Mouse (Mus musculus): ENCODE measurements at regions not wholly inside any gene's neighbourhood (a gene's known extent, or its start where the extent isn't known, plus 50 kb on each side); places are given as distances from the start of the nearest gene placed in this dataset.

- no peak for DNase-seq
- intact Hi-C loops (cut with DNase I), result no loop called here
Observed at GRCm38 (mm10) chr1:76053378-76054171, 507.5 kb downstream of the Slc4a3 start.

- DNase-seq, result no peak
- intact Hi-C loops (cut with DNase I), result no loop called here
Observed at GRCm38 (mm10) chr1:76065783-76066182, 519.7 kb downstream of the Slc4a3 start.

- intact Hi-C loops (cut with DNase I), result no loop called here
- DNase-seq, result peak; percentile 19 to 26
Observed at GRCm38 (mm10) chr1:76070831-76071321, 524.8 kb downstream of the Slc4a3 start.

- intact Hi-C loops (cut with DNase I), result no loop called here
- no peak for DNase-seq
Observed at GRCm38 (mm10) chr1:76075213-76075612, 529.1 kb downstream of the Slc4a3 start.

- DNase-seq, result no peak
- intact Hi-C loops (cut with DNase I), result no loop called here
Observed at GRCm38 (mm10) chr1:76075685-76076455, 529.8 kb downstream of the Slc4a3 start.

- intact Hi-C loops (cut with DNase I), result no loop called here
- no peak for DNase-seq
Observed at GRCm38 (mm10) chr1:76080241-76080640, 534.2 kb downstream of the Slc4a3 start.

- intact Hi-C loops (cut with DNase I), result no loop called here
- no peak for DNase-seq
Observed at GRCm38 (mm10) chr1:76081700-76082099, 535.6 kb downstream of the Slc4a3 start.

- intact Hi-C loops (cut with DNase I), result no loop called here
- peak in 1 of 2 experiments; percentile 41 for DNase-seq
Observed at GRCm38 (mm10) chr1:76083273-76084036, 537.4 kb downstream of the Slc4a3 start.

- DNase-seq, result no peak
- intact Hi-C loops (cut with DNase I), result no loop called here
Observed at GRCm38 (mm10) chr1:76091031-76091430, 545.0 kb downstream of the Slc4a3 start.

GRCm38 (mm10) chr1:76113281-76113680 lies 567.2 kb downstream of the Slc4a3 start:
- intact Hi-C loops (cut with DNase I), result no loop called here
- peak; percentile 9 to 26 for DNase-seq

GRCm38 (mm10) chr1:76120840-76121239 lies 574.8 kb downstream of the Slc4a3 start:
- intact Hi-C loops (cut with DNase I), result no loop called here
- no peak for DNase-seq

GRCm38 (mm10) chr1:76130353-76130752 lies 584.3 kb downstream of the Slc4a3 start:
- DNase-seq, result no peak
- intact Hi-C loops (cut with DNase I), result no loop called here

- intact Hi-C loops (cut with DNase I), result no loop called here
- DNase-seq, result no peak
Observed at GRCm38 (mm10) chr1:76136810-76137209, 590.7 kb downstream of the Slc4a3 start.

- DNase-seq, result no peak
- intact Hi-C loops (cut with DNase I), result no loop called here
Observed at GRCm38 (mm10) chr1:76137701-76138100, 591.6 kb downstream of the Slc4a3 start.

- DNase-seq, result no peak
- intact Hi-C loops (cut with DNase I), result no loop called here
Observed at GRCm38 (mm10) chr1:76143516-76143915, 597.5 kb downstream of the Slc4a3 start.

- DNase-seq, result no peak
- intact Hi-C loops (cut with DNase I), result no loop called here
Observed at GRCm38 (mm10) chr1:76148963-76149362, 602.9 kb downstream of the Slc4a3 start.

GRCm38 (mm10) chr1:76156291-76156690 lies 610.2 kb downstream of the Slc4a3 start:
- no peak for DNase-seq

GRCm38 (mm10) chr1:76167486-76167885 lies 621.4 kb downstream of the Slc4a3 start:
- DNase-seq, result no peak
- intact Hi-C loops (cut with DNase I), result no loop called here

More at GRCm38 (mm10) chr1:76156291-76156690, 610.2 kb downstream of the Slc4a3 start:
- intact Hi-C loops (cut with DNase I), result no loop called here

- intact Hi-C loops (cut with DNase I), result no loop called here
- no peak for DNase-seq
Observed at GRCm38 (mm10) chr1:76181181-76181580, 635.1 kb downstream of the Slc4a3 start.

- intact Hi-C loops (cut with DNase I), result no loop called here
- DNase-seq, result peak; percentile 56 to 78
Observed at GRCm38 (mm10) chr1:76194844-76195243, 648.8 kb downstream of the Slc4a3 start.

GRCm38 (mm10) chr1:76197651-76198050 lies 651.6 kb downstream of the Slc4a3 start:
- intact Hi-C loops (cut with DNase I), result no loop called here
- DNase-seq, result peak; percentile 12 to 59

Measured in heart, postnatal 14 days (tissue).